Mouse (Mus musculus): Measurements from ENCODE around the gene Cacna1f. TPM values are rescaled to one million over a fixed set of nuclear protein-coding genes. Genes with fewer than 3 reads are reported as not detected.
A peak's percentile ranks its signal among the peaks of the same experiment; 100 is the strongest.

Gene Cacna1f
- polyA plus RNA-seq, 1 experiment from 2014 or later, result not detected

DNA sequence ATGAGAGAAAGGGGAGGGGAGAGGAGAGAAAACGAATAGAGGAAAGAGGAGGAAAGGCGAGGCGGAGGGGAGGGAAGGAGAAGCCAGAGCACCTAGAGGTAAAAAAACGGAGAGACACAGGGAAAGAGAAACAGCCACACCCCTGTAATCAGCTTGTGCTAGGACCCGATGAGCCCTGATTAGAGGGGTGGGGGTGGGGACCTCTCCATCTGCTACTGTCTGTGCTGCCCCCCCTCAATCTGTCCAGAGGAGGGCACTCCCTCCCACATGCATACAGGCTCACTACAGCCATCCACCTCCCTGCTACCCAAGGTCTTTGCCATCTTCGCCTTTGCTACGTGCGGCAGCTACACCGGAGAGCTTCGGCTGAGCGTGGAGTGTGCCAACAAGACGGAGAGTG, 33.9 kb downstream of the Cacna1f start:
- H3K36me3 ChIP-seq (ENCODE audit: control insufficient read depth, insufficient read depth, low read length), result no peaks in the 10 kb centered on the region
- WGBS, result 37% methylated on average over 11 of the region's 12 CpGs
- 0 out of 2 replicates have a peak, but pooled peaks cover 5% of the 10 kb centered on the region for H3K27me3 ChIP-seq (replicated peaks; ENCODE audit: control insufficient read depth, insufficient read depth, low read length)
- H3K4me2 ChIP-seq (ENCODE audit: low read length), result no peak overlapping the region
- DNase-seq (ENCODE audit: low spot score) (no peak), ATAC-seq (replicated peaks; ENCODE audit: low FRiP score, low TSS enrichment, low read depth) (no peak)
- no peak overlapping the region for H3K27ac ChIP-seq (ENCODE audit: low read depth)
- no peak overlapping the region for H3K4me3 ChIP-seq (ENCODE audit: low read depth, low read length)
- H3K4me1 ChIP-seq (replicated peaks; ENCODE audit: control insufficient read depth, insufficient read depth, low read length), result no peaks in the 10 kb centered on the region
- H3K9me3 ChIP-seq (ENCODE audit: control insufficient read depth, low read length), result no peaks in the 10 kb centered on the region
- H3K9ac ChIP-seq (ENCODE audit: low read length), result no peak overlapping the region

DNA sequence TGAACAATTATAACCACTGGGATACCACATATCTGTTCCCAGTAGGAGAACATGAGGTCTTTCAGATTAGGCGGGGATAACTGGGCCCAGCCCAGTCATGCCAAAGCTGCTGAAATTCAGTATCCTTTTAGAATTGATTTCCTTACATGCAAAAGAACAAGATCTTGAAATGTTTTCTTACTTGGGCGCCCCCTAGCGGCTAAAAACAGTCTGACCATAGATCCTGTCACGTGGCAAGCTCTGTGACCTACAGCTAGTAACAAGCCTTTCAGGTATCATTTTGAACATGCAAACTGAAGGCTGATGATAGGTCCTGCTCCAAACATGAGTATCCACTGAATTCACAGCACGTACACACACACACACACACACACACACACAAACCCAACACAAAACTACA, 38.5 kb downstream of the Cacna1f start:
- Histone ChIP-seq H3K4me3 (ENCODE audit: low read depth, low read length) (no peak overlapping the region), H3K27me3 (replicated peaks; ENCODE audit: control insufficient read depth, insufficient read depth, low read length) (no peaks in the 10 kb centered on the region), H3K4me2 (ENCODE audit: low read length) (no peak overlapping the region), H3K9me3 (ENCODE audit: control insufficient read depth, low read length) (no peaks in the 10 kb centered on the region), H3K27ac (ENCODE audit: low read depth) (no peak overlapping the region), H3K9ac (ENCODE audit: low read length) (no peak overlapping the region), H3K4me1 (replicated peaks; ENCODE audit: control insufficient read depth, insufficient read depth, low read length) (no peaks in the 10 kb centered on the region), H3K36me3 (ENCODE audit: control insufficient read depth, insufficient read depth, low read length) (no peaks in the 10 kb centered on the region)
- DNase-seq (ENCODE audit: low spot score) (peak; percentile 84), ATAC-seq (replicated peaks; ENCODE audit: low FRiP score, low TSS enrichment, low read depth) (no peak)
- 9% methylated on average over 5 of the region's 5 CpGs for WGBS

DNA sequence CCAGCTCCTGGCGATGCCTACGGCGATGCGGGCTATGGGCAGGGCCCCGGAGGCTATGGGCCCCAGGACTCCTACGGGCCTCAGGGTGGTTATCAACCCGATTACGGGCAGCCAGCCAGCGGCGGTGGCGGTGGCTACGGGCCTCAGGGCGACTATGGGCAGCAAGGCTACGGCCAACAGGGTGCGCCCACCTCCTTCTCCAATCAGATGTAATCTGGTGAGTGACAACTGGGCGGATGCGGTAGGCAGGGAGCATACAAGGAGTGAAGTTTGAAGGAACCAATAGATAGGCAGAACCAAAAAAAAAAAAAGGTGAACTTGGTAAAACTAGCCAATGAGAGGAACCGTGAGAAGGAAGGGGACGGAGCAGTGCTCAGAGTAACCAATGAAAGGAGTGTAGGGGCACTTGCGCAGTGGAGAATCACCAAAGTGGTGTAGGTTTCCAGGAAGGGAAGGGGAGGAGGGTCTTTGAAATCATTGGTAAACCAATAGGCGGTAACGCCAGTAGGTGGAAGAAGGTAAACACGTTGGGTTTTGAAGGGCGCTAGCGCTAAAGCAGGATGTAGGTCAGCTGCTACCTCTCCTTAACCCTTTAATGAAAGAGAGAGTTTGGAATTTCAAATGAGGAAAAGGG, 41.9 kb downstream of the Cacna1f start:
- H3K4me1 ChIP-seq (replicated peaks; ENCODE audit: control insufficient read depth, insufficient read depth, low read length), result no peaks in the 10 kb centered on the region
- no peaks in the 10 kb centered on the region for H3K27me3 ChIP-seq (replicated peaks; ENCODE audit: control insufficient read depth, insufficient read depth, low read length)
- peak overlapping the region; percentile 52 for H3K9ac ChIP-seq (ENCODE audit: low read length)
- 14% methylated on average over 25 of the region's 25 CpGs for WGBS
- H3K4me2 ChIP-seq (ENCODE audit: low read length), result peak overlapping the region; percentile 54
- ATAC-seq (replicated peaks; ENCODE audit: low FRiP score, low TSS enrichment, low read depth), result peak; percentile 98
- peak overlapping the region; percentile 64; the same call in 1 of the 2 replicates for H3K27ac ChIP-seq (ENCODE audit: low read depth)
- H3K36me3 ChIP-seq (ENCODE audit: control insufficient read depth, insufficient read depth, low read length), result no peaks in the 10 kb centered on the region
- peak; percentile 75 for DNase-seq (ENCODE audit: low spot score)
- H3K9me3 ChIP-seq (ENCODE audit: control insufficient read depth, low read length), result no peaks in the 10 kb centered on the region
- peak overlapping the region; percentile 40 for H3K4me3 ChIP-seq (ENCODE audit: low read depth, low read length)

DNA sequence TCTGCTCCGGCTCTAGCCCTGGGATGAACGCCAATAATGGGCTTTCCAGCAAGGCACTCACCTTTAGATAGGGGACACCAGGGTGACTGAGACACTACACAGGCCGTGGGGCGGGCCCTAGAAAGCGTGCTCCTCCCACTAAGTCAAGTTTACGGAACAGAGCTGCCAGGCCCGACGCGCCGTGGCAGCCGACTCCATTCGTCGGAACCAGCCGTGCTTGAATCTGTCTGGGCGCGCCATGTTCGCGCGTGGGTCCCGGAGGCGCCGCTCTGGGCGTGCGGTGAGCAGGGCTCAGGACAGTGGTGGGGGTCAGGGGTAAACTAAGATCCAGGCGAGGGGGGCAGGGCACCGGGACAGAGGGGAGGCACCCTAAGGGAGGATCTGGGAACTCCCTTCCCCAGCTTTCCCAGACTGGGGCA, 50.3 kb downstream of the Cacna1f start, which contains the start of gene Prickle3:
Gene Prickle3 (plus strand): TSS at position 40 of the 419 bp plus-strand sequence.
- H3K9ac ChIP-seq (ENCODE audit: low read length), result peak within 1 kb of the TSS; percentile 51; the same call in 1 of the 2 replicates
- DNase-seq (ENCODE audit: low spot score), result peak; percentile 59
- H3K36me3 ChIP-seq (ENCODE audit: control insufficient read depth, insufficient read depth, low read length), result peaks cover 3% of the 10 kb centered on the region; the same call in 1 of the 2 replicates
- H3K4me1 ChIP-seq (replicated peaks; ENCODE audit: control insufficient read depth, insufficient read depth, low read length), result peaks cover 5% of the 10 kb centered on the region; the same call in 1 of the 2 replicates
- peak within 1 kb of the TSS; percentile 49 for H3K4me2 ChIP-seq (ENCODE audit: low read length)
- 17% methylated on average over 26 of the region's 26 CpGs for WGBS
- ATAC-seq (replicated peaks; ENCODE audit: low FRiP score, low TSS enrichment, low read depth), result peak; percentile 67
- H3K9me3 ChIP-seq (ENCODE audit: control insufficient read depth, low read length), result no peaks in the 10 kb centered on the region
- H3K27me3 ChIP-seq (replicated peaks; ENCODE audit: control insufficient read depth, insufficient read depth, low read length), result no peaks in the 10 kb centered on the region
- H3K4me3 ChIP-seq (ENCODE audit: low read depth, low read length), result peak within 1 kb of the TSS; percentile 43
- H3K27ac ChIP-seq (ENCODE audit: low read depth), result peak within 1 kb of the TSS; percentile 43; the same call in 1 of the 2 replicates

DNA sequence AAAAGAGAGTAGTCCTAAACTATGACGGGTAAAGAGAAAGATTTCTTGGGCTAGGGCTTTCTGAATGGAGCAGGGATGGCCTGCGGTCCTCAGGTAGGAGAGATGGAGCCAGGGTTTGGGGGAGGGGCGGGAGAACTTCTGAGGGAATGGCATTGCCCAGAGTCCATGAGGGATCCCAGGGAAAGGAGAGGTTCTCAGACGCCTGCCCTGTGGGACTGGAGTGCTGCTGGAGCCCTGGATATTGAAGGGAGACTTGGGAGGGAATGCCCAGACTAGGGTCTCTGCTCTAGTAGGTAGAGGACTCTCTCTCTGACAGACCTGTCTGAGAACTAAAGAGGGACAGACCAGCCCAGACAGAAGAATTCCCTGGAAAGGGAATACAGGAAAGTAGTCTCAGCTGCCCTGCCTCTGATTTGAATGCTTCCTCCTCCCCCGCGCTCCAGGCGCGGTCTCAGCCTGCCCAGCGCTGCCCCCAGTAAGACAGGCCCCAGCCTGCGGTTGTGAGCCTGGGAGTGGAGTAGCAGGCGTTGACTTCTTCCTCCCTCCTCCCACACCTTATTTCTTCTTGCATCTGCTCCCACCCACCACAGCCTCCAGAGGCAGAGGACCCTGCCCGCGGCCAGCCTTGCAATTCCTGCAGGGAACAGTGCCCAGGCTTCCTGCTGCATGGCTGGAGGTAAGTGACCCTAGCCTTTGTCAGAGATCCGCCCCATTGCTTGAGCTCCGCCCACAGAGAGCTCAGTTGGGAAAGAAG, 51.3 kb downstream of the Cacna1f start:
- Histone ChIP-seq H3K4me3 (ENCODE audit: low read depth, low read length) (peak overlapping the region; percentile 43), H3K27ac (ENCODE audit: low read depth) (no peak overlapping the region), H3K4me2 (ENCODE audit: low read length) (peak overlapping the region; percentile 49), H3K36me3 (ENCODE audit: control insufficient read depth, insufficient read depth, low read length) (peaks cover 4% of the 10 kb centered on the region; the same call in 1 of the 2 replicates), H3K9me3 (ENCODE audit: control insufficient read depth, low read length) (no peaks in the 10 kb centered on the region), H3K27me3 (replicated peaks; ENCODE audit: control insufficient read depth, insufficient read depth, low read length) (no peaks in the 10 kb centered on the region), H3K4me1 (replicated peaks; ENCODE audit: control insufficient read depth, insufficient read depth, low read length) (peaks cover 5% of the 10 kb centered on the region; the same call in 1 of the 2 replicates), H3K9ac (ENCODE audit: low read length) (no peak overlapping the region)
- peak; percentile 77 for ATAC-seq (replicated peaks; ENCODE audit: low FRiP score, low TSS enrichment, low read depth)
- peak; percentile 69 for DNase-seq (ENCODE audit: low spot score)
- 31% methylated on average over 12 of the region's 15 CpGs for WGBS

DNA sequence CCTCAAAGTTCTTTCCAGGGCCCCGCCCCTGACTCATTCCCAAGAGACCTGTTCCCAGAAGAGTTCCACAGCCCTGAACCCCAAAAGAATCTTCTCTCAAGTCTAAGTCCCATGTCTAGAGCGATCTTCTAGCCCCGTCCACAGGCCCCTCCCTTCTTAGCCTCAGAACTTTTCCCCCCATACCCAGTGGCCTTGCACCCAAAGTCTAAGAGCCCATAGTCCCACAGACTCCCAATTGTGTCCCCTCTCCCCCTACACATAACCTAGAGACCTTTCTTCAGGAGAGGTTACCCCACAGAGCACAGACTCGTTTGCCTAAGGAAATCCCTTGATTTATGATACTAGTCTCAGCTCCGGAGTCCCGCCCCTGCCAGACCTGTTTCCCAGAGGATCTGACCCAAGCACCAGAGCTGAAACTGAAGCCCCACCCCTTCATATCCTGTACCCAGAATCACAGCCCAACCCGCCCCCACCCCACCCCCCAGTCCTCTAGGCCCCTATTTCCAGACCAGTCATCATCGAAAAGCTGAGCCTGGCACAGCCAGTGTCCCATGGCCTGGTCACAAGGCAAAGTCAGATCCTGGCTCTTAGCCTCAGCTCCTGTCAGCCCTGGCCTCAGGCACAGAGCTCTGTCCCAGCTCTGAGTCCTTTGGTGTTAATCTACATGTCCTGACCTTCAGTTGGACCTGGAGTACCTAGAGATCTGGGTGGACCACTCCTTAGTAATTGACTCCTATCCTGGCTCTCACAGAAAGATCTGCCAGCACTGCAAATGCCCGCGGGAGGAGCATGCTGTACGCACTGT, 52.1 kb downstream of the Cacna1f start:
- Histone ChIP-seq H3K4me1 (replicated peaks; ENCODE audit: control insufficient read depth, insufficient read depth, low read length) (peaks cover 5% of the 10 kb centered on the region; the same call in 1 of the 2 replicates), H3K27me3 (replicated peaks; ENCODE audit: control insufficient read depth, insufficient read depth, low read length) (no peaks in the 10 kb centered on the region), H3K4me2 (ENCODE audit: low read length) (peak overlapping the region; percentile 49), H3K36me3 (ENCODE audit: control insufficient read depth, insufficient read depth, low read length) (peaks cover 7% of the 10 kb centered on the region; the same call in 1 of the 2 replicates), H3K9me3 (ENCODE audit: control insufficient read depth, low read length) (no peaks in the 10 kb centered on the region), H3K27ac (ENCODE audit: low read depth) (peak overlapping the region; percentile 54; the same call in 1 of the 2 replicates), H3K9ac (ENCODE audit: low read length) (no peak overlapping the region), H3K4me3 (ENCODE audit: low read depth, low read length) (peak overlapping the region; percentile 43; the same call in 1 of the 2 replicates)
- WGBS, result 43% methylated on average over 11 of the region's 11 CpGs
- no peak for DNase-seq (ENCODE audit: low spot score)
- peak; percentile 63 for ATAC-seq (replicated peaks; ENCODE audit: low FRiP score, low TSS enrichment, low read depth)

DNA sequence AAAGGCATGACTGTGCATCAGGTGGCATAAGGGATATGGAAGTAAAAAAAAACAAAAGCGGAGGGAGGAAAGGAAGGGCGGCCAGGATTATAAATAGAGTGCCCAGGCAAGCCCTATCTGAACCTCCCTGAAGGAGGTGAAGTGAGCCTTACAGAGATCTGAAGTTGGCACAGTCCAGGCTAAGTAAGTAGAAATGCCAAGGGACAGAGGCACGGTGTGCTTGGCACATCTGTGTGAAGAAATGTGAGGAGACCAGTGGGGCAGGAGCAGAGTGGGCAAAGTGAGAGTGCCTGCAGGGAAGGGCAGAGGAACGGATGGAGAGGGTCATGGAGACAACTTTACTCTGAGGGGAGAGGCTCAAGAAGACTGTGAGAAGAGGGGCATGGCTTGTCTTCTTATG, 54.2 kb downstream of the Cacna1f start:
- DNase-seq (ENCODE audit: low spot score) (no peak), ATAC-seq (replicated peaks; ENCODE audit: low FRiP score, low TSS enrichment, low read depth) (no peak)
- H3K27me3 ChIP-seq (replicated peaks; ENCODE audit: control insufficient read depth, insufficient read depth, low read length), result no peaks in the 10 kb centered on the region
- WGBS, result 72% methylated on average over 4 of the region's 4 CpGs
- no peaks in the 10 kb centered on the region for H3K9me3 ChIP-seq (ENCODE audit: control insufficient read depth, low read length)
- H3K4me1 ChIP-seq (replicated peaks; ENCODE audit: control insufficient read depth, insufficient read depth, low read length), result peaks cover 5% of the 10 kb centered on the region; the same call in 1 of the 2 replicates
- no peak overlapping the region for H3K4me3 ChIP-seq (ENCODE audit: low read depth, low read length)
- H3K4me2 ChIP-seq (ENCODE audit: low read length), result no peak overlapping the region
- H3K27ac ChIP-seq (ENCODE audit: low read depth), result no peak overlapping the region
- peaks cover 7% of the 10 kb centered on the region; the same call in 1 of the 2 replicates for H3K36me3 ChIP-seq (ENCODE audit: control insufficient read depth, insufficient read depth, low read length)
- no peak overlapping the region for H3K9ac ChIP-seq (ENCODE audit: low read length)

DNA sequence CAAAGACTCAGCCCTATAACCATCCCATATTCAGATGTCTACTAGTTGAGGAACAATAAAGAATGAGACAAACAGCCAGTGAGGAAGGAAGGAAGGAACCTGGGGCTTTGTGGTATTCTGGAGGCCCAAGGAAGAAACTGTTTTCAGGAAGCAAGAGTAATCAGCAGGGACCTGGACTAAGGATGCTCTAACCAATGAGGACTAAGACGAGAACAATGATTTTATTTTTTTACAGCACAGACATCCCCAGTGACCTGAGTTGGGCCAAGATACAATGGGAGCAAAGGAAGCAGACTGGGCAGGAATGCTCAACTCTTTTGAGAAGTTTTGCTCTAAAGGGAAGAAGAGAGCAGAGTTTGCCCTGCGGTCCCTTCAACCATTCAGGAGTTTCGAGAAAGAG, 56.1 kb downstream of the Cacna1f start:
- no peak for ATAC-seq (replicated peaks; ENCODE audit: low FRiP score, low TSS enrichment, low read depth)
- Histone ChIP-seq H3K36me3 (ENCODE audit: control insufficient read depth, insufficient read depth, low read length) (peaks cover 18% of the 10 kb centered on the region; the same call in 1 of the 2 replicates), H3K9ac (ENCODE audit: low read length) (no peak overlapping the region), H3K9me3 (ENCODE audit: control insufficient read depth, low read length) (no peaks in the 10 kb centered on the region), H3K27me3 (replicated peaks; ENCODE audit: control insufficient read depth, insufficient read depth, low read length) (no peaks in the 10 kb centered on the region), H3K4me2 (ENCODE audit: low read length) (no peak overlapping the region), H3K4me3 (ENCODE audit: low read depth, low read length) (no peak overlapping the region), H3K4me1 (replicated peaks; ENCODE audit: control insufficient read depth, insufficient read depth, low read length) (peaks cover 5% of the 10 kb centered on the region; the same call in 1 of the 2 replicates), H3K27ac (ENCODE audit: low read depth) (no peak overlapping the region)
- DNase-seq (ENCODE audit: low spot score), result no peak
- WGBS, result 82% methylated on average over 3 of the region's 3 CpGs

All from intestine, embryonic 14.5 days (tissue).